Mouse (Mus musculus) brain, embryonic 14.5 days (tissue): ENCODE measurements around the gene Slco2b1.

Source experiments
- CTCF ChIP-seq: fragments of 200-500 bp; IDR thresholded peaks from 2 replicates; pipeline ENCODE4 v1.5.1; 2012; ENCODE audit warnings: inconsistent platforms, mild to moderate bottlenecking, moderate library complexity, borderline replicate concordance; ENCODE audit not compliant: insufficient read depth, insufficient read length; ENCODE audit errors: extremely low read depth
- POLR2A ChIP-seq: fragments of 200-500 bp; IDR thresholded peaks from 2 replicates; pipeline ENCODE4 v1.6.1; 2012; ENCODE audit warnings: mild to moderate bottlenecking, inconsistent platforms, borderline replicate concordance; ENCODE audit not compliant: poor library complexity, insufficient read depth, insufficient read length, severe bottlenecking; ENCODE audit errors: extremely low read depth

DNA sequence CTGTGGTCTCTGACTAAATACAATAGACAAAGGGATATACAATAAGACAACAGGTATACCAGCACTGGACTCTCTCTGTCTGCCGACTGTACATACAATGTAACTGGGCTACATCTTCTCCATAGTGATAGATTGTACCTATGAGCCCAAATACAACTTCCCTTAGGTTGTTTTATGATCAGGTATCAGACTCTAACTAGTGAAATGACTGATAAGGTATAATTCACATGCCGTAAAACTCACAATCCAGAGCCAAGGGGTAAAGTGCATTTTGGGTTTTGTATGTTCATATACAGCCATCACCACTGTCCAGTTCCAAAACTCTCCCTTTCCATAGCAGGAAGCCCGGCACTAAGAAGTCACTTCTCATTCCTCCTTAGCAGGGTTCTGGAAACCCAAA, 17.8 kb downstream of the Slco2b1 start:
- no peak for TF ChIP-seq CTCF
- no peak for TF ChIP-seq POLR2A
